Mouse (Mus musculus) embryonic fibroblast, embryonic 13.5 days (primary cell): ENCODE data around the gene Col5a1.

Experiments used
- CTCF ChIP-seq: IDR thresholded peaks from 2 replicates; pipeline ENCODE4 v1.5.1; 2011; ENCODE audit warnings: mild to moderate bottlenecking, control low read depth, low read length, moderate library complexity, borderline replicate concordance; ENCODE audit not compliant: insufficient read depth
- POLR2A ChIP-seq: IDR thresholded peaks from 2 replicates; pipeline ENCODE4 v1.6.1; 2011; ENCODE audit warnings: low read depth, mild to moderate bottlenecking, control low read depth, low read length, moderate library complexity

- TF ChIP-seq CTCF (no peak), POLR2A (no peak)
Measured at GRCm38 (mm10) chr2:27878066-27878465, 8.2 kb upstream of the Col5a1 start.
